Mouse (Mus musculus) natural killer cell, adult 2 months (primary cell): ENCODE measurements around the gene Adipoq.

Experiments used
- DNase-seq, 2 experiments: peaks; one replicate each; pipeline ENCODE4 v3.0.0; 2022; ENCODE audit warnings: low spot score in 2 of 2

Adipoq gene

DNA sequence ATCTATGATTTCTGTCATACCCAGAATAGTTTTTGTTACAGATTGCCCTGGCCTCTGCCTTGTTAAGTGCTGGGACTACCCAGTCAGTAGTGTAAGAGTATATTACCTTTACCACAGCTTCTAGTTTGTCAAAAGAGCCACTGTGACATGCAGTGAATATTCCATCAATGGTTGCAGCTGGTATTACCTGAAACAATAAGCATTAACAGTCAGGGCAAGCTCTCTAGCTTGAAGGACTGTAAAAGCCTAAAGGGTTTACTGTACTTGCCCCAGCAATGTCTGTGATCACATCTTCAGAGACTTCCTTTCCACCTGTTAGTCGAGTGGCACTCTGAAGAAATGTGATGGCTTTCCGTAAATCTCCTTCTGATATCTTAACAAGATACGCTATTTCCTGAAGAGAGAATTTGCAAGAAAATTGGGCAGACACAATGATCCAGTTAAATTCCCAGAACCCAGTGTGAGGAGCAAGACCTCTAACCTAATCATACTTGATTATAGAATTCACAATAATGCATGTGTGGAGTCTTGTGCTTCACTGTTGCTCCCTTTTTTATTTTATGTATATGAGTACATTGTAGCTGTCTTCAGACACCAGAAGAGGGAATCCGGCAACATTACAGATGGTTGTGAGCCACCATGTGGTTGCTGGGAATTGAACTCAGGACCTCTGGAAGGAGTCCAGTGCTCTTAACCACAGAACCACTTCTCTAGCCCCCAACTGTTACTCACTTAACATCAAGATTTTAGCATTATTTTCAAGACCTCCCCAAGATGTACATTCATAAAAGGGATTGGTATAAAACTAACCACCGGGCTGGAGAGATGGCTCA is 31.8 kb upstream of the Adipoq start:
- no peak for DNase-seq

DNA sequence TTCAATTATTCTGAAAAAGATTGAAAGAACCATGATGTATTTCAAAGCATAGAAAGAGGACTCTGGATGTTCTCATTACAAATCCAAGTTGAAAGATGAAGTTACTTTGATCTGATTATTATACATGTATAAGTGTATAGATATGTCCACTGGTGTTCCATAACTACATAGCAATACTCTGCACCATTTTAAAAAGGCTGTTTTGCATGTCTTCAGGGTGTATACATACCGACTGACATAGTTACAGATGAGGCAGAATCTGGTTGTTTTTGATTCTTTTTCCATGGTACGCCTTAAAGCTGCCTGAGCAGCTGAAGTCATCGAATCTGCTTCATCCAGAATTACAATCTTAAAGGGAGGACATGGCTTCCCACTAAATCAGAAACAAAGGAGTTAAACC is 30.9 kb upstream of the Adipoq start:
- DNase-seq: no peak

GRCm38 (mm10) chr16:23117173-23117572 is 29.2 kb upstream of the Adipoq start:
- no peak for DNase-seq

- no peak for DNase-seq
Observed at GRCm38 (mm10) chr16:23122446-23122845, 23.9 kb upstream of the Adipoq start.

DNA sequence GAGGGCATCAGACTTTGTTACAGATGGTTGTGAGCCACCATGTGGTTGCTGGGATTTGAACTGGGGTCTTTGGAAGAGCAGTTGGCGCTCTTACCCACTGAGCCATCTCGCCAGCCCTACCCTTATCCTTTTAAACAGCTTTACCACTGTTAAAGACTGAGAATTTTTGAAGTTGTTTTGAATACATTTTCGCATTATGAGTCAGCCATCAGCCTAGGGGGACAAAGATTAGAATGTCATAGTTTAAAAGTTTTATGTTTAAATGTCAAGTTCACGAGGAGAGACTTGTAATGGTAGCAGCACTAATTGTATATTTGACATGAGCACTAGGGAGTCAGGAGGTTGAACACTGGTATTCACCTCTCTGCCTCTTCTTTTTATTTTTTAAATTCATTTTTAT is 23.2 kb upstream of the Adipoq start:
- DNase-seq: no peak

- no peak for DNase-seq
Observed at GRCm38 (mm10) chr16:23124398-23124797, 21.9 kb upstream of the Adipoq start.

DNA sequence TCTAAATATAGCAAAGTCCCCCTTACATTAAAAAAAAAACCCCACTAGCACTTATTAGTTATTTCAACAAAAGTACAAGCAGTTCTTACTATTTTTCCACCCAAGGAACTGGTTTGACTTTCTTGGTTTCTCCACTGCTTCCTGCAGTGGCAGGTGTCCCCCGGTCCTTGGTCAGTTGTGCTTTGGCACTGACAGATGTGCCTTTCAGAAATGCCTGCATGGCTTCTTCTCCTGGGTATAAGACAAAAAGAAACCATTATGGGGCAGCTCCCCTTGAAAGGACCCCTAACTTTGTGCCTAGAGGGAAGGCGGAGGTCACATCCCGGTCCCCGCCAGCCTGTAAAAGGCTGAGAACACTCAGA is 19.0 kb upstream of the Adipoq start:
- no peak for DNase-seq

GRCm38 (mm10) chr16:23127673-23128375 is 18.5 kb upstream of the Adipoq start, which contains the start of gene Rfc4:
Rfc4 (minus strand) TSS chr16:23127737.
- DNase-seq: peak; percentile 91

DNA sequence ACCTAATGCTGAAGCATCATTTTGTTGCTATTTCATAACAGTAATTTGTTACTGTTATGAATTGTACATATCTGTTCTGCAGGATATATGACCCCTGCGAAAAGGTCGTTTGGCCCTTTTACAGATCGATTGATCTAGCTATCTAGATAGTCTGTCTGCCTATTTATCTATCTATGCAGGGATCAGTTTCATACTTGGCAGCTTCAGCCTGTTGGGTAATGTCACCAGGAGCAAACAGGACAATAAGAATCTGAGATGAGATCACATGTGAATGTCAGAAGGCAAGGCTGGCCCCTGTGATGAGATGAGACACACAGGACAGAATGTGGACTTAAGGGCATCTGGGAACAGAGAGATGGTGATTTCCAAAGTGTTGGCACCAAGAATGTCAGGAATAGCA is 16.0 kb upstream of the Adipoq start:
- DNase-seq: no peak

- no peak for DNase-seq
Observed at GRCm38 (mm10) chr16:23132336-23132735, 14.0 kb upstream of the Adipoq start.

GRCm38 (mm10) chr16:23135421-23136149 is 10.8 kb upstream of the Adipoq start:
- DNase-seq: peak in 1 of 2 experiments; percentile 8

DNA sequence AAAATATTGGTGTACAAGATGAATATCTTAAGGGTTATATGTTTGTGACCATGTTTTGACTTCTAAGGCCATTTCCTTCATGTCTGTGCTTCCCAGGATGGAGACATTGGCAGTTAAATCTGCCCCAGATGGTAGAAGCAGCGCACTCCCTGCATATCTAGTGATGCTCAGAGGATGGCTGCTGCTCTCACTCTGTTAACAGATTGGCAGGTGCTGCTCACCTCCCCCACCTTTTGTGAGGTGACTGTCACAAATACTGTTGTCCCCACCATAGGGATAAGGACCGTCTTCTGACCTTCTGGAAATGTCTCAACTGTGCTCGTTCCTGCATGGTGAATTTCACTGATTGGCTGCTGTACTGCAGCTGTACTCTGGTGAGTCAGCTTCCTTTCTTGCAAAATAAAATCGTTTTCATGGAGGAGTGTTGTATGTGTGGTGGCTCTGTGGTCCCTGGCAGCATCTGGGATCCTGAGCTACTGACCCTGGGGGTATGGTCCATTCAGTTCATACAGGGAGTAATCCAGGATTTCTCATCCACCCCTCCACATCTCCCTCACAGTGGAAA is 9.8 kb upstream of the Adipoq start:
- no peak for DNase-seq

DNA sequence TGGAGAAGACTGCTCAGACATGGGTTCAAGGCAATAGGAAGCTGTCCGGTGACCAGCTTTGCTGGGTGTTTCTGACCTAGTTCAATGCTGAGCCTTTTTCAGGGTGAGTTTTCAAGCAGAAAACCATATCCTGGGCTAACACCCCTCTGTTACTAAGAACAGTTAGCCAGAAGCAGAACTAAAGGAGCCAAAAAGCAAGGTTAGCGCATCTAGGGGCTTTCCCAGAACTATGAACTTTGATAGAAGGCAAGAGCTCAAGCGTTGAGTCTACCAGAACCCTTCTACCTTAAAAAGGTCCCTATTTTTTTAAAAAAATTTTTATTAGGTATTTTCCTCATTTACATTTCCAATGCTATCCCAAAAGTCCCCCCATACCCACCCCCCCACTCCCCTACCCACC is 5.4 kb upstream of the Adipoq start:
- no peak for DNase-seq

DNA sequence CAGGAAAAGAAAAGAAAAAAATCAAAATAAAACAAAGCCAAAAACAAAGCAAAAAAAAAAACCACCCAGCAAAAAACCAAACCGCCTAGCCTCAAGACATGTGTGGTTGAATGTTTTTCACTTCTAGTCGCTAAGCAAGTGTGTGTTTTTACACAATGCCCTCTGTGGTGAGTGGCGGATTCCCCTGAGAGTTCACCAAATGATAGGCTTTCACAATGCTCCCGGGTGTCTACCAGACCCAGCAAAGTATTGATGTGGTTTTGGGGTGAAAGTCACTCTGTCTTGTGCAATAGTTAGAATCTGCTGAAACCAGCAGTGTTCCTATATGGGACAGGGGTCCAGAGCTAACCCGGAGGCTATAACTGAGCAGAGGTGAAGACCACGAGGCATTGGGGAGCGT is 2.0 kb upstream of the Adipoq start:
- DNase-seq: peak; percentile 69 to 71

DNA sequence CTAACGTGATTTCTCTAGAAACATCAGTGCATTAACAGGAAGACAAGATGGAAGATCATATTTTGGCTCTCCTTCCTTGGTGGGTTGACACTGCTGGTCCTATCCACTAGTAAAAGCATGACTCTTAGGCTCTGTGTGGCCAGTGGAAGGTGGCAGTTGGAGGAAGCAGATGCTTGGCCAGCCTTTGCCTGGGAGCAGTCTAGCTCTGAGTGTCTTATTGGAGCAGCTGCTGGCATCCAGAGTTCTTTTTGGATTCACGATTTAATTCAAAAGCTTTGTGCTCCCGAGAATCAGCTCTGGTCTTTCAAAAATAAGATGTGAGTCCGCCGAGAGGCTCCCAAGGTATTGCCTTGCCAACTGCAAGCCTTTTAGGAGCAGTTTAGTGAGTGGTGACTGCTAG is 1.1 kb upstream of the Adipoq start:
- DNase-seq: no peak

DNA sequence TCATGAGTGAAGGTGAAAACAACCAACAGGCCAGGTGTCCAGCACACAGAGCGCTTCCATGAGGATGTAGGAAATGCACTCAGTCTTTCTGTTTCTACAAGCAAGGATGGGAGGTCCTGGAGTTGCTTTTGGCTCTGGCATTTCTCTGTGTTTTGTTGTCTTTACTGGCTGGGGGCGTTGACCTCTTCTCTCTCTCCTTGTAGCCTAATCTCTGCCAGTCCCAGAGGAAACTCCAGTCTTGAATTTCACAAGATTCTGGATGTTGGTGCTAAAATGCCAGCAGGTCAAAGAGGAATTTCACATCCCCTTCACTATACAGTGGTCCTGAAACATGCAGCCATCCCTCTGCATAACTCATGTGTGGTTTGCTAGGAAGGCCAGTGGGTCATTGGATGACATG is 2.6 kb downstream of the Adipoq start:
- DNase-seq: no peak

DNA sequence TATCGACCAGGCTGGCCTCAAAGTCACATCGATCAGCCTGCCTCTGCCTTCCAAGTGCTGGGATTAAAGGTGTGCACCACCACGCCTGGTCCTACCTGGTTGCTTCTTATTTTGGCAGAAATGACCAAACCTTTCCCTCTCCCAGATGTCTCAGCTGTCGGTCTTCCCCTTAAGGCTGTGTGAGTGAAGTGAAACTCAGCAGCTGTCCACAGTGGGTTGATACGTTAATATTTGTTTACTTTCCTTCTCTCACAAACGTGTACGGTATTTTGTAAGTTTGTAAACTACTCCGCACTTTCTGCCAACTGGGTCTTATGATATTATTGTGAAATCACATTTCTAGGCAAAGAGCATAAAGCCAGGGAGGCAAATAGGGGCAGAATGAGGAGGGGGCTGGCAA is 3.1 kb downstream of the Adipoq start:
- no peak for DNase-seq

GRCm38 (mm10) chr16:23151423-23151822 is 5.1 kb downstream of the Adipoq start:
- no peak for DNase-seq

- DNase-seq: no peak
Observed at GRCm38 (mm10) chr16:23154261-23154660, 7.9 kb downstream of the Adipoq start.

GRCm38 (mm10) chr16:23157013-23157412 is 10.7 kb downstream of the Adipoq start:
- DNase-seq: no peak

GRCm38 (mm10) chr16:23158292-23158691 is 12.0 kb downstream of the Adipoq start:
- no peak for DNase-seq

DNA sequence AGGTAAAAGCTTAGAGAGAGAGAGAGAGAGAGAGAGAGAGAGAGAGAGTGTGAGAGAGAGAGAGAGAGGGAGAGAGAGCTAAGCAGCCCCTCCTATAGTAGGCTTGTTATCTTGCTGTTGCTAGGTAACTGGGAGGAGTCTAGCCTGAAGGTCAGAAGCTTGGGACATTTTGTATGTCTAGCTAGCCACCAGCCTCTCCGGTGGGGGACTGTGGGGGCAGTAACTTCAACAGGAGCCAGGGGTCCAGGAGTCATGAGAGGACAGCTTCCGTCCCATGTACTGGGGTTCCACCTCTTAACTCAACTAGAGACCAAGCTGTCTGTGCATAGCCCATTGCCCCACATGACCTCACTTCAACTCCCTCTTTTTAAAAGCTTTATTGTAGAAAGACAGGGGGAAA is 12.6 kb downstream of the Adipoq start:
- no peak for DNase-seq
